Mouse (Mus musculus) spleen, adult 2 months (tissue): Measurements from ENCODE around the gene Prtg.

Experiments
- CTCF ChIP-seq: fragments of 200-500 bp; IDR thresholded peaks from 2 replicates; pipeline ENCODE4 v1.5.1; 2011; ENCODE audit warnings: mild to moderate bottlenecking, inconsistent platforms; ENCODE audit not compliant: insufficient read depth, insufficient read length, insufficient replicate concordance; ENCODE audit errors: extremely low read depth
- POLR2A ChIP-seq: fragments of 200-500 bp; IDR thresholded peaks from 2 replicates; pipeline ENCODE4 v1.6.1; 2011; ENCODE audit warnings: low read depth, low read length, inconsistent platforms

DNA sequence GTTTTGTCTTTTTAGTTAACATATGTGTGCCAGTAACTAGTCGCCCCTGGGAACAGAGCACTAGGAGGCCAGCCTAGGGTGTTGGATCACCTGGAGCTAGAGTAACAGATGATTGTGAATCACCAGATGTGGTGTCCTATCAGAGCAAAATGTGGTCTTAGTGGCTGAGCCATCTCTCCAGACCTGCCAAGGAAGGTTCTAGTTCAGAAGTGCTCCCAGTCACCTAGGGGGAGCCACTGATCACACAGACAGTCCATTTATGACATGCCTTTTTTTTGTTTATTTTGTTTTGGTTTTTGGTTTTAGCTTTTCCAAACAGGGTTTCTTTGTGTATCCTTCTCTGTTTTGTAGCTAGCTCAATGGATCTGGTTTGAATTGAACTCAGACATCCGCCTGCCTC lies 104.7 kb downstream of the Prtg start:
- TF ChIP-seq POLR2A (no peak), CTCF (no peak)
